Mouse (Mus musculus) layer of hippocampus, adult 18-20 months (tissue): Measurements from ENCODE around the gene Ktn1. TPM values are rescaled to one million over a fixed set of nuclear protein-coding genes. Genes with fewer than 3 reads are reported as not detected.
A peak's percentile ranks its signal among the peaks of the same experiment; 100 is the strongest.

Experiments used
- DNase-seq, 2 experiments: peaks; one replicate each; pipeline ENCODE4 v3.0.0; 2022; ENCODE audit warnings: low spot score in 2 of 2
- long read RNA-seq: library from polyadenylated mRNA; stranded (forward); transcript quantifications from one replicate; pipeline ENCODE4 v2.0.0, GENCODE M21; 2021
- total RNA-seq, 2 experiments: library from RNA; stranded (reverse); gene quantifications; 2 replicates each; pipeline ENCODE4 v1.2.3; 2021

Ktn1 gene
- 10 to 100 TPM; 77.6 to 81.7 TPM for total RNA-seq
- long read RNA-seq, full-length matches to known transcripts, result 2 of 96 reads
- long read RNA-seq, partial matches to known transcripts, result 7 of 96 reads
- long read RNA-seq, other reads (novel, unspliced or antisense), result 87 of 96 reads

DNA sequence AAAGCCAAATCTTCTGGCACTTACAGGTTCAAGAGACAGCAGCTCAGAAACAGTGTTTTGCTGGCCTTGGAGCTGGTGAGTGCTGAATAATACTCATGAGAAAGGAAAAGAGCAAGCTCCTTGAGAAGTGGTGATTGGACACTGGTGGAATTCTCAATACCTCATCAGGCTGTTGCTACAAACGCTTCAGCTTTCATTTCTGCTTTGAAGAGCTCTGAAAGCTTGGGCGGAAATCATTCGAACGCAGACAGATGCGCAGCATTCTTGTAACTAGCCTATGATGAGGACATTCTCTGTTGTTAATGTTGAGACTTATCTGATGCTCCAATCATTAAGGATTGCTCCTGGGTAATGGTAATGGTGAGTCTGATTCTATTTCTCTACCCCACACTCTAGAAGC lies at the start of gene Ktn1:
Gene Ktn1, plus strand, starts transcription at position 231 of the 400 bp plus-strand sequence.
- no peak for DNase-seq

DNA sequence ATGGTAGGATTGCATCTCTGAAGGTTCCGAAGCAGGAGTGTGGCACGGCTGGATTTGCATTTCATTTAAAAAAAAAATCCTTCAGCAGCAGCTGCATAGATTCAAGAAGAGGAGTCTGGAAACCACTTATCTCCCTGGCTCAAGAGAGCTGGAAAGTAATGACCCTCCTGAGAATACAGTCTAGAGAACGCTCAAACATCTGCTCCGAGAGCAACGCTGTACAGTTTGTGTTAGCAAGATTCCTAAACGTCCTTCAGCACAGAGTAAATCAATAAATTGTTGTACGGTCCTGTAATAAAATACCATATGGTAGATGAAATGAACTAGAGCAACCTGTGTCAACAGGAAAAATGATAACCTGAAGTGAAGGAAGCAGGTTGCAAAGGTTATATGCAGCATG lies 35.0 kb upstream of the Ktn1 start:
- no peak for DNase-seq

DNA sequence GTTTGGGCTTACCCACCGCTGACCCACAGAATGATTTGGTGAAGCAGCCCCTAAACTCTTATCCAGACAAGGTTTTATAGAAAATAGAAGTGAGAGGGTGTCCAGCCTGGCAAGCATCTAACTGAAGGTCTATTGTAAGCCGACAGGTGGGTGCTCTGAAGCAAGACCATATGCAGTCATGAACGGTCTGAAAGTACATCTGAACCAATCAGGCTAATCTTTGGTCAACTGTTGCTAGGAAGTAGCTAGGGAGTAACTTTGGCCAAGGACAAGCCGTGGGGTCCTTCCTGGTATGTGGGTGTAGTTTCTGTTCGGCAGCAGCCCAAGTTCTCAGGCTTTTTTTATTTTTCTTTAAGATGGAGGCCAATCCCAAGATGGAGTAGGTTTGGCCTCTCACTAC lies 29.4 kb upstream of the Ktn1 start:
- no peak for DNase-seq

DNA sequence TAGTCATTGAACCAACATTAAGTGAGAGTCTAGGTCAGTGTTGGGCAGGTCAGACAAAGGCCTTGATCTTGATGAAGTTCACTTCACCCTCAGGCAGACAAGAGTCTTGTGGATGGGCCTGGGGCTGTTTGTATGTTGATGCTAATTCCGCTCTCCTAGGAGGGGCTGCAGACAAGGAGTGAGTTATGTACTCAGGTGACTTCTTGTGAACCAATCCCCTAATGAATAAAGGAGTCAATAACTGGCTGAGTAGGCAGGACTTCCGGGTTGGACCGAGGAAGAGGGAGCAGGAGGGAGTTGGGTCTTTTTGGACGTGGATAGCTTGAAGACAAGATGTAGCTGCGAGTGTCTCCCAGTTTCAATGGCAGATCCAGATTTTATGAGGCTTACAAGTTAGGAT lies 26.3 kb upstream of the Ktn1 start:
- no peak for DNase-seq

DNA sequence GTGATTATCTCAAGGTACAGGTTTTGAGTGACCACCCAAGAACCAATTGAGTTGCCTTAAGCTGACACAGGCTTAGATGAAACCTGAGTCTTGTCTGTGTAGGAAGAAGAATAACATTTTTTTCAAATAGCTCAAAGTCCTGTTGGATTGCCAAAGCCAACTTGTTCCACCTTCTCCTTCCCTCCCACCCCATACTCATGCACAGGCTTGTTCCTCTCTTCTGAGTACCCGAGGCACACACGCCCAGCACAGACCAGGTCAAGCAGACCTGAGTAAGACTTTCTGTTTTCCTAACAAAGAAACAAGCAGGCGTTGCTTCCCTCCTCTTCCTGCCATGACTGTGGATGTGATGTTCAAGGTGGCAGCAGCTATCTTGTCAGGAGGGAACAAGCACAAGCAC lies 23.4 kb upstream of the Ktn1 start:
- DNase-seq, result no peak

DNA sequence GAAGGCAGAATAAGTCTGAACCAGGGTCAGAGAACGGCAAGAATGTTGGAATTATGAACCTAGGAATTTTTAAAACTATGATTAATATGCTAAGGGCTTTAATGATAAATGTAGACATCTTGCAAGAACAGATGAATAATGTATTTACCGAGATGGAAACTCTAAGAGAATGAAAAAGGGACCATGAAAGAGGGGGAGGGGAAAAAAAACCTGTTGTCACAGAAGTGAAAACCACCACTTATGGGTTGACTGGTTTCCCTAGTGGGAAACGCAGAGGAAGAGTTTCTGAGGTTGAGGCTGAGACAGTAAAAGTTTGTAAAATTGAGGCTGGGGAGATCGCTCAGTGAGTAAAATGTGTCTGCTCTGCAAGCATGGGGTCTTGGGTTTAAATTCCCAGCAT lies 22.1 kb upstream of the Ktn1 start:
- no peak for DNase-seq

DNA sequence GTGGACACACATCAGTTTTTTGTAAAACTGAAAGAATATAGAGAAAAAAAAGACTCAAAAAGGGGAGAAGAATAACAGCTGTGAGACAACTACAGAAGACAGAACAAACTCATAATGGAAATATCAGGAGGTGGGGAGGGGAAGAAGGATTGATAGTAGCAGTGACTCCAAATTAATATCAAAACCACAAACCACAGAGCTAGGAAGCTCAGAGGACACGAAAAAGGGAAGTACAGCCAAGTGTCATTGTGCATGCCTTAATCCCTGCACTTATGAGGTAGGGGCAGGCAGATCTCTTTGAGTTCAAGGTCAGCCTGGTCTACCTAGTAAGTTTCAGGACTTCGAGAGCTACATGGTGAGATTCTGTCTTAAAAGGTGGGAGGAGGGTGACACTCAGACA lies 21.4 kb upstream of the Ktn1 start:
- DNase-seq, result no peak

DNA sequence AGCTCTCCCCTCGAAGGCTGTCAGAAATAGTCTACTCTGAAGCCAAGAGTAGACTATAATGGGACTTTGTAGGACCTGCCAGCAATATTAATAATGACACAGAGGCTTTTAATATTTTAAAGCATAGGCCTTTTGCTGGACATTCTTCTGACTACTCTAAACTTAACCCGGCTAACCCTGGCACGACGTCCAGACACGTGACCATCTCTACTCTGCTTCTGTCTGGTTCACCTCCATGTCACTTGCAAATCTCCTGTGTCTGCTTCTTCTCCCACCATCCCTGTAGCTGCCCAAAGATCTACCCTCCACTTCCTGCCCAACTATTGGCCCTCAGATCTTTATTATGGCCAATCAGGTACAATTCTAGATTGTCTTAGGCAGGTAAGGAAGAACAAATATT lies 20.9 kb upstream of the Ktn1 start:
- DNase-seq, result no peak

DNA sequence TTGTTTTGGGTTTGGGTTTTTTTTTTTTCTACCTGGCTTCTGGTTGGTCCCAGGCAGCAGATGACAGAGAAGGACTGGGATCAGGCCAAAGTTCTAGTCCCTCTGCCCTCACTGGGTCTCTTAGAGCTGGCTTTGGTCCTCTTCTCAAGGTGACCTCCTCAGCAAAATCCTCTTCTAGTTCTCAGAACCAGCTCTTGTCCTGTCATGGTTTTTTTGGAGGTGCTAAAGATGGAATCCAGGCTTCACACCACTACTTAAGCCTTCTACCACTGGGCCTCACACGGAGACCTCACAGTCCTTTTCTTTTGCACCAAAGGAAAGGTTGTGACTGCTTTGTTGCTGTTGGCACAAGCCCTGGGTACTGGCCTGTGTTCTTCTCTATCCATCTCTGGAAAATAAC lies 15.8 kb upstream of the Ktn1 start:
- DNase-seq, result no peak

DNA sequence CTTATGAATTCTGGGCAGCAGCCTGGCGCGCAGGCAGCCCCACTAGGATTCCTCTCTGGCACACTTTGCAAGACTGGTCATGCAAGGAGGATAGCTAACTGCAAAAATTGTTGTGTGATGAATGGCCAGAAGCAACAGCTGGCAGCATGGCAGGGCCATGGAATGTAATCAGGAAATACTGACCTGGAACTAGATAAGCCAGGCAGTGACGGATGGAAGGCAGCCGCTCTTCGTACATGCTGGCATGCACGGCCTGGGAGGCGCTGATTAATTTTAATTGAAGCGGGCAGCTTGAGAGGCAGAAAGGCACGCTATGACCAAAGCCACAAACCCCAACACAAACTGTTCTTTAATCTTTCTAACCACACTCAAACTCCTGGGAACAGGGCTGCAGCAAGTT lies 13.8 kb upstream of the Ktn1 start:
- DNase-seq, result no peak

DNA sequence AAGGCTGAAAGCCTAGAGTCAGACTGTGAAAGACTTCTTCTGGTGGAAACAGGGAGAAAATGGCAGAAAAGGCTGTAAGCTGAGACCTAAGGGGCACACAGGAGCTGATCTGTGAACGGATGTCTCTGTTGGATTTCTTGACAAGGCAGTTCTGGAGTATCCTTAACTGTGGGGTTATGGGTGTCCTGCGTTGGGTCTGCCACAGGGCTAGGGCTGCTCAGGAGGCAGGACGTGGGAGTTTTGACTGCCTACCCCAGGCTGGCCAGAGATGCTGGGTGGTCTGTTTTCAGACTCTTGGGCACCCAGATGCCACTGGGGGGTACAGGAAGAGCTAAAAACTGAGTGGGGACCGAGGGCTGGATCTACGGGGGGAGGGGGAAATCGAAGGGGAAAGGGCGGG lies 13.4 kb upstream of the Ktn1 start:
- DNase-seq, result no peak

DNA sequence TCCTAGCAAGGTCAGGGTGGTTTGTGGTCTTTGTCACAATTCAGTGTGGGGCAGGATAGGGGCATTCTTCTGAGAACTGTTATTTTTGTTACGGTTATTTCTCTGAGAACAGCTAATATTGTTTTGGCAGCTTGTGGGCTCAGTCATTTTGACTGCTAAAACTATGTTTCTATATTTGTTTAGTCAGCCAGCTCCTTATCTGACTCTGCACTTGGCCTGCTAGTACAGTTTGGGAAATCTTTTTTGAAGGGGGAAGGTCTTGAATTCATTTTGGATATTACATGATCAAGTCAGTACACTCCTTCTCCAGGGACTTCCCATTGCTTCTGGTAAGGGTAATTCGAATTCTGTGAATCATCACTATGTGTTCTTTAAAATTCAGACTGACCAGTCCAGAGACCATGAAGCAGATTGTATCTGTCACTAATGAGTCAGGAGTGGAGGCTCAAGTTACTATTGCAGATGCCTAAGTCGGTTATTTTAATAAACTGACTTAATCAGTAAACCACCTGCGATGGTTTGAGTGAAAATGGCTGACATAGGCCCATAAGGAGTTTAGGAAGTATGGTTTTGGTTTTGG lies 9.8 kb upstream of the Ktn1 start:
- no peak for DNase-seq

DNA sequence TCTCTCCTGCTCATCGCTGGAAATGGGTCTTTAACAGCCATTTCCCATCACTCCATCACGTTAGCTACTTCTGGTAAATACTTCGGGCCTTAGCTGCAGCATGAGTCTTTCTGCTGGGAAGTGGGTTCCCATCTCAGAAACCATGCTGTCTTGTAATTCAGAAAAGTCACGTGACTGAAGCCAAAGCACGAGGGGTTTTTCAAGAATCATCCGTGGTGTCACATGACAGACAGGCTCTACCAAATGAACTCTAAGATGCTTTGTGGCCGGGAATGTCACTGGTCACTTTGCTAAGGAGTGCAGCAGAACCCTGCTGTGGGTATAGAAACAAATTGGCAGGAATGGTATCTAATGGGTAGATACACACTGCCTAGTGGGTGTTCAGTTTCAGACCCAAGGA lies 2.6 kb upstream of the Ktn1 start:
- no peak for DNase-seq

DNA sequence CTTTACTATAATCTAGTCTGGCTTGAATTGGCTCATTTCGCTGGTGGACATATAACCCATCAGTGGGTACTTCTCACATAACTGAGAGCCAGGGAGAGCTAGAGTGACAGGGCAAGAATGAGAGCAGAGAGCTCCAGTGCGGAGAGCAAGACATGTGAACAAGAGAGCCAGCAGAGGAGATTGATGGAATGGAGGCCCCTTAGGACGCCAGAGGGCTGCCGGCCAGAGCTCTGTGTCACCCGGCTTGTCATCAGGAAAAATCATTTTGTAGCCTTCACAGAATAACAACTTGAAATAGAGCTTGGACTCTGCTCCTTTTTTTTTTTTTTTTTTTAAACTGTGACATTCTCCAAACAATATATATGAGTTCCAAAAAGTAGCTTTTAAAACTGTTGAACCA lies 2.0 kb upstream of the Ktn1 start:
- DNase-seq, result no peak

DNA sequence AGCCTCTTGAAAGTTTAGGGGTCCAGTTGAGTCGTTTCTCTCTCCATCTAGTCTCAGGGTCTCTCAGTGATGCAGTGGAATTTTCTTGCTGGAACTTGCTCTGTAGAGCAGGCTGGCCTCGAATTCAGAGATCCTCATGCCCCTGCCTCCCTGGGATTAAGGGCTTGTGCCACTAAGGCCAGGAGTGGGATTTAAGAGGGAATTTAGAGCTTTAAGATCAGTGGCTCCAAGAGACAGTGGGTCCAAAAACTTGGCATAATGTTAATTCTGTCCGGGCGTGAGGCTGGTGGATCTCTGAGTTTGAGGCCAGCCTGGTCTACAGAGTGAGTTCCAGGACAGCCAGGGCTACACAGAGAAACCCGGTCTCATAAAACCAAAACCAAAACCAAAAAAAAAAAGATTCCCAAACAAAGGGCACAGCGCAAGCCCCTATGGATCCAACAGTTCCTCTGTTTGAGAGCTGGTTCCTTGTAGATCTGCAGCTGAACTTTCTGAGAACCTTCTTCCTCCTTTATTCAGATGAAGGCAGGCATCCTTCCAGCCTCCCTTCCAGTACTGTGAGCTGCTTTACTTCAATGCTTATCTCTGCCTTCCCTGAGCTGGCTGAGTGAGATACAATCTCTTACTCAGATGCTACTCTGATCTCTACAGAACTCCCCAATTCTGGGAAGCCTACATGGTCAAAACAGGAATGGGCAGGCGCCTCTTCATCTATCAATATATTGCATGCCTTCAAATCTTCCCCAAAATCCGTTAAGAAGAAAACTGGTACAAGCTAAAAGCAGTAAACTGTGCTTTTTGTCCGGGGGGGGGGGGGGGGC lies 1.3 kb upstream of the Ktn1 start:
- DNase-seq, result no peak

DNA sequence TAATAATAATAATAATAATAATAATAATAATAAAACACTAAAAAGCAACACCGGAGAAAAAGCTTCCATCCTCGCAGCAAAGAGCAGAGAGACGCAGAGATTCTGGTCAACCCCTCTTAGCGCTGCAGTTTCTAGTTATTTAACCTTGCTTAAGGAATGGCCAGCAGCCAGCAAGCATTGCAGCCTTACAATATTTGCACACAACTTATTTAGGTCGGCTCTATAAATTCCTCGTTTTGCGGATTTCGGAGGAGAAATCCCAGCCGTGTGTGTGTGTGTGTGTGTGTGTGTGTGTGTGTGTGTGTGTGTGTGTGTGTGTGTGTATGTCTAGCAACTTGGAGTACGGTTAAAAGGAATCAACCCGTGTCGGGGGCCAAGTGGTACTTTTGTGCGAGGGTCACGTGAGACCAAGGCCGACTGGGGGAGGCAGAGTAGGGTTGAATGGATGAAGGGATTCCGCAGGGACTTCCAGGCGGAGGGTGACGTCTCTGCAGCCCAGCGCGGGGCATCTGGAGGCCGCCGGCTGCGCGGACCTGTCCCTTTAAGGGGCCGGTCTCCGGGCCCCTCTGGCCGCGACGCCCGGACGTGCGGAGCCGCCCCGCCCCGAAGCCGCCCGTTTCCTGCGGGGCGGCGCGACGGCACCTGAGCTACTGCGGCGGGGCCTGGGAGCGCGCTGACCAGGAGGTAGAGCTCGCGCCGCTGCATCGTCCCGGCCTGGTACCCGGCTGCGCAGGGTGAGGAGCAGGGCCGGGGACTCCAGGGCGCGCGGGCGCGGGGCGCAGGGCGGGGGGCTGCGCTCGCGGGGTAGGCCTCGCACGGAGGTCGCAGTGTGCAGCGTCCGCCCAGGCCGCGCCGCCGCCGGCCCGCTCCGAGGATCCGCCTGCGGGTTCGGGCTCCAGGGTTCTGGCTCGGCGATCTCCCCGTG lies 720 bp downstream of the Ktn1 start:
- peak; percentile 72 to 78 for DNase-seq

DNA sequence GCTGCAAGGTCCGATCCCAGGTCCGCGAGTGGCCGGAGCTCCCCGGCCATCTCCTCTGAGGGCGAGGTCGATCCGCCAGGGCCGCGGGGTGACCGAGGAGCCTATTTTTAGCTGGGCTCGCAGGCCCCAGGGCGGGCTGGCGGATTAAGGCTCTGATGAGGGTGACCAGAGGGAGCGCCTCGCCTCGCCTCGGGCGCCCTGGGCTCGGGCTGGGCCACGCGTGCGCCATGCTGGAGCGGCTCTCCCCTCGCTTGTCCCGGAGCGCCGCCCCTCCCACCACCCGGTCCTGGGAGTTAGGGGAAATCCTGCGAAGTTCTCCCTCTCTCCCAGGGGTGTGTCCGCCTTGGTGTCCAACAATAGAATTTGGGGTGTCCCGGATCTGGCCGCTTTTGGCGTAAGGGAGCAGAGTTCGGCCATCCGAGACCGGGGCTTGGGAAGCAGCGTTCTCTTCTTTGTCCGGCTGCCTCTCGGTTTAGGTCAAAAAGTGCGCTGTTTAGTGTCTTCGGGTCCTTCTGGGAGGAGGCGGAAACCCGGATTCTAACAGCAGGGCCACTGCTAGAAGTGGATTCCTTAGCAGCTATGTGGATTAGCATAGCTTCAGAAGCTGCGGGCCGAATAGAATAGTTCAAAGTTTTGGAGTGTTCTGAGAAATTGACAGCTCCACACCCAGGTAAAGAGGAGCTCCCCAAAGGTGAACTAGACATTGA lies 1.5 kb downstream of the Ktn1 start:
- peak in 1 of 2 experiments; percentile 29 for DNase-seq

DNA sequence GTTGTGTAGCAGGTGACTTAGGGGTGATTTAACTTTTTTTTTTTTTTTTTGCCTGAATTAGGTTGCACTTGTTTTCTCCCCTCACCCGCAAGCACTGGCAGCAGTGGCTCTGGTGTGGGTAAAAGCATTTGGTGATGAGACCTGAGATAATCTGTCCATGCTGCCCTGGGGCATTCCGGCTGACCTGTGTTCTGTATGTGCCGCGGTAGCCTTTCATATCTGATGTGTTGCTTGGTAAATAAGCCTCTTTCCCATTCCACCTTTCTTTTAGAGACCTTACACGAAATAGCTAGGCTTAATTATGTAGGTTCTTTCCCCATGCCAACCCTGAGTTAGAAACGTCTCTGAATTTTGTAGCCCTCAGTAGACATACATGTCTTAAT lies 2.1 kb downstream of the Ktn1 start:
- DNase-seq, result no peak

DNA sequence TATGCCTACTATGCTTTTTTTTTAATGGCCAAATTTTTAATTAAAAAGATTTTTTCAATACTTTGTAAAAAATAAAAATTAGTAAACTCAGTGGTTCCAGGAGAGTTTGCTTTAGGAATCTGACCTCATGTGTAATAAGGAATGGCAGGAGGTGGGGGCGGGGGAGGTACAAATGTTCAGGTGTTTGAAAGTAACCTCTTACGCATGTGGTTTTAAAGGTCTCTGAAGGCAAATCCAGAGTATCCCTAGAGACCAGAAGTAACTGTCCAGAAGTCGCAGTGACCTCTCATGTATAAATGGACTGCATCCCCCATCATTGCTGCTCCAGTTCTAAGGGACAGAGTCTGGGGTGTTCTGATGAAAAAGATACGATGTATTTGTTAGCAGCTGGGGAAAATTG lies 3.0 kb downstream of the Ktn1 start:
- no peak for DNase-seq

DNA sequence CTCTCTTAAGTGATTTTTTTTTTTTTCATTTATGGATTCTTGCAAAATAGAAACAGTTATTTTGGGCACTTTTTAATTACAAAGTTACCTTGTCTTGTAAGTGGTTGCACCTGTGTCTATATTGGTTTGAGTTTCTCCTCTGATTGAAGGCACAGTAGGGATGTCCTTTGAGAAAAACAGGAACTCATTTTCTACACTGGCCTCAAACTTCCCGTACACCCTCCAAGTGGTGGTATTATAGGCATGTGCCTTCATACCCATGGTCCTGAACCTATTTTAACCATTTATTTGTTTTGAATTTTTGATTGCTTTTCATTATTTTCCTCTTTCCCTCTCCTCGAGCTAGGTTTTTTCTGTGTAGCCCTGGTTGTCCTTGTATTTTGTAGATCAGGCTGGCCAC lies 7.2 kb downstream of the Ktn1 start:
- no peak for DNase-seq

DNA sequence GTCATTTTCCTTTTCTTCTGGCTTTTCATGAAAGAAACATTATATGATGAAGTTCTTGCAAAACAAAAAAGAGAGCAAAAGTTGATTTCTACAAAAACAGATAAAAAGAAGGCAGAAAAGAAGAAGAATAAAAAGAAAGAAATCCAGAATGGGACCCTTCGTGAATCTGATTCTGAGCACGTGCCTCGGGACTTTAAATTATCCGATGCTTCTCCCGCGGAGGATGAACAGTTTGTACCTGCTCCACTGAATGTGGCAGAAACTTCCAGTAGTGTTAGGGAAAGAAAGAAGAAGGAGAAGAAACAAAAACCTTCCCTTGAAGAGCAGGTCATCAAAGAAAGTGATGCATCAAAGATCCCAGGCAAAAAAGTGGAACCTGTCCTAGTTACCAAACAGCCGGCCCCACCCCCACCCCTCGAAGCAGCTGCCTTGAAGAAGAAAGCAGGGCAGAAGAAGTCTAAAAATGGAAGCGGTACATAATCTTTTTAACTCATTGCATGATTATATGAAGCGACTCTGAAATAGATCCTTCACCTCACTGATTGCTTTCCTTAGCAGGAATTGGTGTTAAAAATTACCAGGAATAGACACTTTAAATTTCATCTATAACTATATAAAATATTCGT lies 15.7 kb downstream of the Ktn1 start:
- DNase-seq, result no peak
